Mouse (Mus musculus) adrenal gland, postnatal 14 days (tissue): ENCODE measurements at regions not wholly inside any gene's neighbourhood (a gene's known extent, or its start where the extent isn't known, plus 50 kb on each side); places are given as distances from the start of the nearest gene placed in this dataset.

Experiments used
- DNase-seq: peaks from one replicate; pipeline ENCODE4 v3.0.0; 2021; ENCODE audit warnings: mixed read lengths

DNA sequence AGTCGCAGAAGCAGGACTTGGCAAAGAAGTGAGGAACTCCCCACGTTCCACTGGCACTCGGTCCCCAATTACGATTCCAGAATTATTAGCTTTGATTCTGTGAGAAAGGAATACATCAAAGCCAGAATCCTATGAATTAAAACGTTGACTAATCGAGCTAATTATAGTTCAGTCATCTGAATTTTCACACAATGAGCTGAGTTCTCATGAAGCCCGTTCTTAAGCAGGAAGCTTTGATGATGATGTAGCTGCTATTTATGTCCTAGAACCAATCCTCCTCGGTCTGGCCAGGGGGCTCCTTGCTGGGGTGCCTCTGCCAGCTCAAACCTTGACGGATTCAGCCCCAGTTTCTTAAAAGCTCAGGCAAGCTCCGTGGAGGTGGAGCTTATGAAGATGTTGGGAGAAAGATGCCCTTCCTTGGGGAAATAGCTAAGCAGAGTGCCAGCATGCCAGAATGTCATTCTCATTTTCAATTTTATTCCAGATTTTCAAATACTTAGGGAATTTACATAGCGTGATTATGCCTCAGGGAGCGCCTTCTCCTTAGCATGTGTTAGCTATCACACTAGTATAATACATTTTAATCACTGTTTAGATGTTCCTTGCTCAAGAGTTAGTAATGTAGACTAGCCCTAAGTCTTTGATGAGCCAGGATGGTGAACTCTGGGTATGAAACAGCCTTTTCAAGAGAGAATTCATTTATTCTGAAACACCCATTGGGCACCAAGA is 65.5 kb upstream of the Ppm1b start:
- no peak for DNase-seq

DNA sequence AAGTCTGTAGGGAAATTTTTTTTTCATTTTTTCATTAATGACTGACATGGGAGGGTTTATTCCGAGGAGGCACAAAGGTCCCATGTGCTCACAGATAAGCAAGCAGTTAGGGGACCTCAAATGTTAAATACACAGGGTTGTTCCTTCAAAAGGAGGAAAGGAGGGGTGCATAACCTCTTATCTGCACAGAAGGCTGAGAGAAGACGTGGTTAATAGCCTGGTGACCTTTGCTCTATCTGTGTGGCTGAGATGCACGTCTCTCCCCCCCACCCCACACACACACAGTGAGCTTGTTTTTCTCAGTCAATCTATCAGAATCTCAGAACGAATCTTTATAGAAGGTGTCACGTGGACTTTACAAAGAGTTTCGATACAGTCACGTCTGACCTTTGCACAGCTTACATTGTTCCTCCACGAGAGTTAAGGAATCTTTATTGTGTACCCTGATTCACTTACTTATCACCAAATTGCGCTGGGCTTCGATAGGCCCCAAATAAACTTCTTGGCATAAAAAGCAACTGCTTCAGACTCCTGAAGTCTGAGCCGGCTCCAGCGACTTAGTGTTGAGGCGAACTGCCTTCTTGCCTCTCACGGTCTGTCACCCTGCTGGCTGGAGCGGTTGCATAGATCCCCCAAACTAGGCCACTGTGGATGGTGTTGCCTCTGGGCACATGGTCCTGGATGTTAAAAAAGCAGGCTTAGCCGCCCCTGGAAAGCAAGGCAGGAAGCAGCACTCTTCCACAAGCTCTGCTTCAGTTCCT is 63.1 kb upstream of the Ppm1b start:
- DNase-seq: no peak

- no peak for DNase-seq
Observed at GRCm38 (mm10) chr17:84895526-84895925, 61.0 kb upstream of the Ppm1b start.

DNA sequence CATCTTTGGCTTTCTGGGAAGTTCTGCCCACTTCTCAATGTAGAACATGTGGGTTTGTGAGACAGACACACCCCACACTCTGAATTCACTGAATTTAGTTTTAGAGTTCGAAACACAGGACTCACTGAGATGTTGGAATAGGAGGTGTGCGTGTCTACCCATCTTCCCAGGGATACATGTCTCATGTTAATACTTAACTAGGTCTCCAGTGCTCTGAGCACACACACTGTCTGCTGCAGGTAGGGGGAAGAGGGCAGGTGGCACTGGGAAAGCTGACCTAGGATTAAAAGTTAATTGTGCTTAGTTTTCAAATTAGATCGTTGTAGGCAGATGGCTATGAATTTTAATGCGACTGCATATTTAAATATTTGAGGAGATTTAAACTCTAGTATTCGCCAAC is 60.0 kb upstream of the Ppm1b start:
- DNase-seq: no peak

DNA sequence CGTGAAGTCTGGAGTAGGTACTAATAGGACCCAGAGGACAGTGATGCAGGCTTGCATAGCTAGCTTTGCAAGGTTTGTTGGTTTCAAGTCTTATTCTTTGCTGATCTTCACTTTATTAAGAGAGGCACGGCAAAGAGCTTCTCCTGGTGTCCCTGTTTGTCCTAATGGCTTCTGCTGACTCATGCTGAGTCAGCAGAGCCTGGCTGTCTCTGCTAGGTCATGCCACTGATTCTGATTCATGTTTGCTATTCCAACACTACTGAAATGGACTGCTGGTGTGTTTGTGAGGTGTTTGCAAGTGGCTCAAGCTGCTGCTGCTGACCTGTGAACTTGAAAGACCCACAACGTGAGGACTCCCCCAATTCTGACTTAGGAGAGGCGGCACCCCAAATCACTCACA is 58.1 kb upstream of the Ppm1b start:
- DNase-seq: no peak

- DNase-seq: no peak
Observed at GRCm38 (mm10) chr17:84903625-84904337, 52.8 kb upstream of the Ppm1b start.
